Mouse (Mus musculus) adrenal gland, adult 2 months (tissue): ENCODE measurements around the gene Dcst2. TPM values are rescaled to one million over a fixed set of nuclear protein-coding genes. Genes with fewer than 3 reads are reported as not detected.

Experiments
- DNase-seq: peaks from one replicate; pipeline ENCODE4 v3.0.0; 2021
- long read RNA-seq: library from polyadenylated mRNA; stranded (forward); transcript quantifications from one replicate; pipeline ENCODE4 v2.0.0, GENCODE M21; 2021
- polyA plus RNA-seq: library from polyadenylated mRNA; depleted of rRNA; stranded (reverse); fragments of >200 nt; gene quantifications from 2 replicates; pipeline ENCODE4 v1.2.3, GENCODE M21; 2012; rRNA removed
- total RNA-seq, 2 experiments: library from RNA; stranded (reverse); gene quantifications; 2 replicates each; pipeline ENCODE4 v1.2.3; 2021

Dcst2 gene
- total RNA-seq: 1 to 10 TPM in 1 of 2 experiments, under 1 TPM in 1; 0.40 to 1.3 TPM
- polyA plus RNA-seq: 0.61 and 1.2 TPM in 2 replicates
- long read RNA-seq, partial matches to known transcripts: 0 of 6 reads
- long read RNA-seq, other reads (novel, unspliced or antisense): 6 of 6 reads

GRCm38 (mm10) chr3:89361675-89362074 lies at the start of gene Dcst2:
Gene Dcst2 (plus strand): TSS chr3:89361975.
- DNase-seq: no peak

GRCm38 (mm10) chr3:89314340-89314739 lies 47.4 kb upstream of the Dcst2 start:
- no peak for DNase-seq

- DNase-seq: no peak
Observed at GRCm38 (mm10) chr3:89314791-89315190, 47.0 kb upstream of the Dcst2 start.

GRCm38 (mm10) chr3:89315195-89315929 lies 46.4 kb upstream of the Dcst2 start:
- peak; percentile 67 for DNase-seq

GRCm38 (mm10) chr3:89315930-89316831 lies 45.6 kb upstream of the Dcst2 start:
- DNase-seq: no peak

GRCm38 (mm10) chr3:89316833-89317232 lies 44.9 kb upstream of the Dcst2 start:
- peak; percentile 90 for DNase-seq

- DNase-seq: no peak
Observed at GRCm38 (mm10) chr3:89317246-89317645, 44.5 kb upstream of the Dcst2 start.

GRCm38 (mm10) chr3:89318316-89318715 lies 43.5 kb upstream of the Dcst2 start:
- no peak for DNase-seq

- DNase-seq: no peak
Observed at GRCm38 (mm10) chr3:89318971-89319590, 42.7 kb upstream of the Dcst2 start.

GRCm38 (mm10) chr3:89319591-89320350 lies 42.0 kb upstream of the Dcst2 start:
- no peak for DNase-seq

GRCm38 (mm10) chr3:89320581-89321182 lies 41.1 kb upstream of the Dcst2 start:
- peak; percentile 62 for DNase-seq

GRCm38 (mm10) chr3:89321183-89322130 lies 40.3 kb upstream of the Dcst2 start:
- peak; percentile 38 for DNase-seq

GRCm38 (mm10) chr3:89322131-89322500 lies 39.7 kb upstream of the Dcst2 start:
- no peak for DNase-seq

GRCm38 (mm10) chr3:89322514-89323165 lies 39.1 kb upstream of the Dcst2 start, which contains the start of gene Efna3:
Gene Efna3 (minus strand): TSS chr3:89322965.
- DNase-seq: peak; percentile 87

GRCm38 (mm10) chr3:89325882-89326281 lies 35.9 kb upstream of the Dcst2 start:
- DNase-seq: no peak

- no peak for DNase-seq
Observed at GRCm38 (mm10) chr3:89327371-89327870, 34.4 kb upstream of the Dcst2 start.

- DNase-seq: no peak
Observed at GRCm38 (mm10) chr3:89328623-89329022, 33.2 kb upstream of the Dcst2 start.

GRCm38 (mm10) chr3:89330346-89330745 lies 31.4 kb upstream of the Dcst2 start:
- no peak for DNase-seq

- DNase-seq: peak; percentile 77
Observed at GRCm38 (mm10) chr3:89330948-89331347, 30.8 kb upstream of the Dcst2 start.
